Mouse (Mus musculus): ENCODE measurements around the gene Tmem169.

Tmem169 gene

GRCm38 (mm10) chr1:72336780-72337179, 52.6 kb downstream of the Tmem169 start:
- DNase-seq, result no peak

GRCm38 (mm10) chr1:72338341-72338740, 54.2 kb downstream of the Tmem169 start:
- no peak for DNase-seq

GRCm38 (mm10) chr1:72347873-72348272, 63.7 kb downstream of the Tmem169 start:
- DNase-seq, result no peak

All from cerebellum, adult 9-11 months (tissue).